Mouse (Mus musculus) myocyte (in vitro differentiated cells): ENCODE measurements around the gene Isg15.

Experiments
- POLR2A ChIP-seq: IDR thresholded peaks from one replicate; pipeline ENCODE4 v1.6.1; 2011; ENCODE audit warnings: low read depth, mild to moderate bottlenecking, control low read depth, moderate library complexity; ENCODE audit not compliant: insufficient read length
- SRF ChIP-seq: IDR thresholded peaks from one replicate; pipeline ENCODE4 v1.6.1; 2011; ENCODE audit warnings: low read depth; ENCODE audit not compliant: control insufficient read depth, insufficient read length

DNA sequence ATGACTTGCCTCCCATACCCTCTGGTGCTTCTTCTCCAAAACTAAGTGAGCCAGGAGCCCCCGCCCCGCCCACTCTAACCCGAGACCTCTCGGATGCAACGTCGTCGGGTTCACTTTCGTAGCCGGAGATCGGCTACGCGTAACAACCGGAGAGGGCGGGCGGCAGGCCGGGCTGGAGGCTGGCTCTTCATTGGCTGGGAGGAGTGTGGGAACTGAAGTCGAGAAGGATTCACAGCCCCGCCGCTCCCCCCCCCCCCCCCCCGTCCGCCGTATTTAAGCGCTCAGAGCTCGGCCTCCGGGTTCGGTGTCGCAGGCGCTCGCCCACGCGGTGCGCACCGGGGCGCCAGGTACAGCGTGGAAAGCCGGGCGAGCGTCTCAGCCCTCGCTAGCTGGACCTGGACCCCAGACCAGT is 2.4 kb upstream of the Isg15 start, which contains the start of gene AW011738:
- no peak for TF ChIP-seq SRF
- no peak for TF ChIP-seq POLR2A
